Mouse (Mus musculus) myocyte (in vitro differentiated cells): ENCODE measurements around the gene Eva1c. TPM values are rescaled to one million over a fixed set of nuclear protein-coding genes. Genes with fewer than 3 reads are reported as not detected.

Experiments used
- H3K27me3 ChIP-seq: one replicate; pipeline ENCODE4 v1.6.1; 2011; ENCODE audit not compliant: control insufficient read depth, insufficient read depth, insufficient read length
- H3K36me3 ChIP-seq: one replicate; pipeline ENCODE4 v1.6.1; 2011; ENCODE audit not compliant: control insufficient read depth, insufficient read depth
- H3K4me2 ChIP-seq: one replicate; pipeline ENCODE4 v1.6.1; 2011; ENCODE audit warnings: low read depth, control low read depth
- H3K4me3 ChIP-seq: one replicate; pipeline ENCODE4 v1.5.1; 2011; ENCODE audit warnings: mild to moderate bottlenecking, control low read depth, moderate library complexity
- H3K79me2 ChIP-seq: one replicate; pipeline ENCODE4 v1.6.1; 2011; ENCODE audit not compliant: control insufficient read depth, insufficient read depth
- H3ac ChIP-seq: one replicate; pipeline ENCODE4 v1.6.1; 2011; ENCODE audit not compliant: control insufficient read depth, insufficient read length
- CEBPB ChIP-seq: IDR thresholded peaks from 2 replicates; pipeline ENCODE4 v1.6.1; 2011; ENCODE audit warnings: mild to moderate bottlenecking, moderate library complexity; ENCODE audit not compliant: poor library complexity, insufficient read depth, severe bottlenecking
- E2F4 ChIP-seq: IDR thresholded peaks from one replicate; pipeline ENCODE4 v1.6.1; 2011; ENCODE audit warnings: mild to moderate bottlenecking, control low read depth, moderate library complexity; ENCODE audit not compliant: insufficient read depth
- MAX ChIP-seq: IDR thresholded peaks from one replicate; pipeline ENCODE4 v1.6.1; 2011; ENCODE audit warnings: low read depth, mild to moderate bottlenecking, control low read depth
- MYOD1 ChIP-seq, 3 experiments: IDR thresholded peaks; one replicate each; pipeline ENCODE4 v1.6.1; 2011; ENCODE audit warnings: control low read depth in 2 of 3, low read depth in 2 of 3, mild to moderate bottlenecking in 2 of 3, moderate library complexity in 1 of 3; ENCODE audit not compliant: insufficient read length in 2 of 3, control insufficient read depth in 1 of 3
- MYOG ChIP-seq, 3 experiments: IDR thresholded peaks; one replicate each; pipeline ENCODE4 v1.6.1; 2011; ENCODE audit warnings: control low read depth in 2 of 3, low read depth in 2 of 3, mild to moderate bottlenecking in 2 of 3; ENCODE audit not compliant: insufficient read length in 2 of 3, control insufficient read depth in 1 of 3, insufficient read depth in 1 of 3
- POLR2A ChIP-seq: IDR thresholded peaks from one replicate; pipeline ENCODE4 v1.6.1; 2011; ENCODE audit warnings: low read depth, mild to moderate bottlenecking, control low read depth, moderate library complexity; ENCODE audit not compliant: insufficient read length
- POLR2AphosphoS2 ChIP-seq: IDR thresholded peaks from one replicate; pipeline ENCODE4 v1.6.1; 2011; ENCODE audit warnings: low read depth, control low read depth; ENCODE audit not compliant: insufficient read length
- REST ChIP-seq: IDR thresholded peaks from one replicate; pipeline ENCODE4 v1.6.1; 2011; ENCODE audit warnings: mild to moderate bottlenecking, control low read depth, moderate library complexity; ENCODE audit not compliant: insufficient read depth, insufficient read length
- SRF ChIP-seq: IDR thresholded peaks from one replicate; pipeline ENCODE4 v1.6.1; 2011; ENCODE audit warnings: low read depth; ENCODE audit not compliant: control insufficient read depth, insufficient read length
- TCF12 ChIP-seq: IDR thresholded peaks from one replicate; pipeline ENCODE4 v1.6.1; 2011; ENCODE audit warnings: mild to moderate bottlenecking, control low read depth; ENCODE audit not compliant: poor library complexity, insufficient read depth, severe bottlenecking
- TCF3 ChIP-seq: IDR thresholded peaks from one replicate; pipeline ENCODE4 v1.6.1; 2011; ENCODE audit warnings: low read depth, control low read depth; ENCODE audit not compliant: insufficient read length
- USF1 ChIP-seq: IDR thresholded peaks from one replicate; pipeline ENCODE4 v1.6.1; 2011; ENCODE audit warnings: low read depth, mild to moderate bottlenecking, control low read depth, moderate library complexity
- polyA plus RNA-seq: library from polyadenylated mRNA; unstranded; fragments of >200 nt; fragmentation: generic; extraction: Trizol; gene quantifications from one replicate; pipeline ENCODE4 v1.2.1, GENCODE M21; 2012; ENCODE audit warnings: missing spikeins

Gene Eva1c
- polyA plus RNA-seq, 1 experiment: 4.5 TPM

DNA sequence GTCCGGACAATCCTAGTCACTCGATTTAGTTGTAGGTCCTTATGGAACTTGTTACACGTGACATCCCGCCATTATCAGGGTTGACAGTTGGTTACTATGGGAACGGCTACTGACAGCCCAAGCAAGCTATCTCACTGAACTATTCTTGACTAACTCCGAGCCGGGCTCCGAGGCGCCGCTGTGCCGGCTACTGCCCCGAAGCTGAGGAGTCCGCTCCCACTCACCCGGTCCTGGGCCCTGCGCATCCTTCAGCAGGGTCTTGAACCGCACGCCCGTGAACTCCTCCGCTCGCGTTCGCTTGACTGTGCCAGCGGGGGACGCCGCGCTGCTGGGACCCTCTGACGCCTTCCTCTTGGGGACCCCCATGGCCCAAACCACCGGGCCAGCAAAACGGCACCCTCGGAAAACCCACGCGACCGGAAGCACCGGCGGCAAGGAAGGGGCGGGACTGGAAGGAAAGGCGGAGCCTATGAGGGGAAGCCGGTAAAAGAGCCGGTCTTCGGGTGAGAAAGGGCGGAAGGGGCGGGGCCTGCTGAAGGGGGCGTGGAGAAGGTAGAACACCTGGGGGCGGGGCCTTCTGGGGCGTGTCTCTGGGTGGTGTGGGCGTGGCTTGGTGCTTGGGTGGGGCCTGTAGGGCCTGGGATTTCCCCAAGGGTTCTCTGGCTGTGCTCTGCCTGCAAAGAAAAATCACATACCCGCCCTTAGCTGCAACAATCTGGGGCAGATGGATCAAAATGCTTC lies 16.4 kb upstream of the Eva1c start, which contains the start of gene Urb1:
Urb1 (minus strand) TSS at position 439 of the 741 bp plus-strand sequence.
- H3K4me2 ChIP-seq: peak within 1 kb of the TSS; percentile 89
- no peak for TF ChIP-seq TCF3
- TF ChIP-seq POLR2AphosphoS2: peak; percentile 25
- no peak for TF ChIP-seq CEBPB
- no peak for TF ChIP-seq MYOG (IDR thresholded peaks at IDR 0.05; ENCODE audit: control insufficient read depth in 1 of 3, insufficient read depth in 1 of 3, insufficient read length in 2 of 3, low read depth in 2 of 3)
- TF ChIP-seq POLR2A: peak; percentile 67
- no peak for TF ChIP-seq TCF12
- TF ChIP-seq USF1: peak; percentile 0
- peak in 1 of 3 experiments; percentile 2 for TF ChIP-seq MYOD1 (IDR thresholded peaks at IDR 0.05; ENCODE audit: control insufficient read depth in 1 of 3, insufficient read length in 2 of 3, low read depth in 2 of 3)
- no peak for TF ChIP-seq E2F4
- TF ChIP-seq SRF: no peak
- TF ChIP-seq MAX: no peak
- TF ChIP-seq REST: no peak
- no peaks in the 10 kb centered on the region for H3K36me3 ChIP-seq
- peak within 1 kb of the TSS; percentile 11 for H3ac ChIP-seq
- peaks cover 3% of the 10 kb centered on the region for H3K79me2 ChIP-seq
- no peaks in the 10 kb centered on the region for H3K27me3 ChIP-seq
- peak within 1 kb of the TSS; percentile 68 for H3K4me3 ChIP-seq

- Histone ChIP-seq H3K4me3 (peak overlapping the region; percentile 68), H3K27me3 (no peaks in the 10 kb centered on the region), H3ac (peak overlapping the region; percentile 11), H3K36me3 (no peaks in the 10 kb centered on the region), H3K79me2 (peaks cover 3% of the 10 kb centered on the region), H3K4me2 (peak overlapping the region; percentile 89)
- TF ChIP-seq TCF12 (no peak), REST (no peak), MYOD1 (IDR thresholded peaks at IDR 0.05; ENCODE audit: control insufficient read depth in 1 of 3, insufficient read length in 2 of 3, low read depth in 2 of 3) (no peak), MYOG (IDR thresholded peaks at IDR 0.05; ENCODE audit: control insufficient read depth in 1 of 3, insufficient read depth in 1 of 3, insufficient read length in 2 of 3, low read depth in 2 of 3) (no peak), CEBPB (no peak), SRF (no peak), POLR2AphosphoS2 (no peak)
Measured at GRCm38 (mm10) chr16:90810716-90811256, 15.7 kb upstream of the Eva1c start.

- no peak for TF ChIP-seq MAX
- no peak for TF ChIP-seq REST
- no peak for TF ChIP-seq SRF
- TF ChIP-seq CEBPB: no peak
- no peak for TF ChIP-seq USF1
- TF ChIP-seq MYOD1 (IDR thresholded peaks at IDR 0.05; ENCODE audit: control insufficient read depth in 1 of 3, insufficient read length in 2 of 3, low read depth in 2 of 3): no peak
- TF ChIP-seq POLR2AphosphoS2: no peak
- no peak for TF ChIP-seq E2F4
- TF ChIP-seq TCF3: no peak
- no peak overlapping the region for H3ac ChIP-seq
- H3K4me2 ChIP-seq: no peak overlapping the region
Measured at GRCm38 (mm10) chr16:90812086-90812485, 14.4 kb upstream of the Eva1c start.

DNA sequence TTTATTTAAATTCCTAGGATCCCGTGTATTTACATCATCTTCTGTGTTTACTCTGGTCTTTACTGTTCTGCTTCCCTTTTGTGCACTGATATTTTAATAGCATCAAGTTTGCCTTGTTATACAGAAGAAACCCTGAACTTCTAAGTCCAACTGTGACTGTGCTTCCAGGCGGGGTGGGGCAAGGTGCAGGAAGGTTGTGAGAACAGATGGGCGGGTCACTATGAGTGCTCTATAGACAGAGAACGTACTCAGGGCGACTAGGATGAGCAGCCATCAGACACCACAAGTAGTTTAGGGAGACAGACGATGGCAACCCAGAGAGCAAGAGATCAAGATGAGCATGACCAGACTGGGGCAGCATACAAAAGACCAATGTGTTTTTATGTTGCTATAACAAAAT lies 6.2 kb upstream of the Eva1c start:
- Histone ChIP-seq H3K4me2 (no peak overlapping the region), H3K4me3 (no peak overlapping the region), H3K79me2 (no peaks in the 10 kb centered on the region), H3K36me3 (no peaks in the 10 kb centered on the region), H3ac (no peak overlapping the region), H3K27me3 (no peaks in the 10 kb centered on the region)
- TF ChIP-seq POLR2AphosphoS2 (no peak), MAX (no peak), TCF3 (no peak), POLR2A (no peak), SRF (no peak)

More at GRCm38 (mm10) chr16:90812086-90812485, 14.4 kb upstream of the Eva1c start:
- Histone ChIP-seq H3K4me3 (no peak overlapping the region), H3K36me3 (no peaks in the 10 kb centered on the region), H3K79me2 (peaks cover 3% of the 10 kb centered on the region), H3K27me3 (no peaks in the 10 kb centered on the region)

- no peak for TF ChIP-seq POLR2AphosphoS2
- no peak for TF ChIP-seq MYOG (IDR thresholded peaks at IDR 0.05; ENCODE audit: control insufficient read depth in 1 of 3, insufficient read depth in 1 of 3, insufficient read length in 2 of 3, low read depth in 2 of 3)
- no peak for TF ChIP-seq MAX
- TF ChIP-seq TCF3: no peak
- TF ChIP-seq CEBPB: no peak
- TF ChIP-seq E2F4: no peak
- TF ChIP-seq SRF: no peak
- no peak for TF ChIP-seq TCF12
- no peak for TF ChIP-seq POLR2A
- TF ChIP-seq REST: no peak
- no peak for TF ChIP-seq MYOD1 (IDR thresholded peaks at IDR 0.05; ENCODE audit: control insufficient read depth in 1 of 3, insufficient read length in 2 of 3, low read depth in 2 of 3)
- TF ChIP-seq USF1: no peak
- H3K4me2 ChIP-seq: no peak overlapping the region
- no peak overlapping the region for H3ac ChIP-seq
- H3K4me3 ChIP-seq: no peak overlapping the region
- no peaks in the 10 kb centered on the region for H3K36me3 ChIP-seq
- H3K27me3 ChIP-seq: no peaks in the 10 kb centered on the region
- H3K79me2 ChIP-seq: no peaks in the 10 kb centered on the region
Measured at GRCm38 (mm10) chr16:90821046-90821697, 5.3 kb upstream of the Eva1c start.
